Mouse (Mus musculus) brain, adult 2 months (tissue): ENCODE data around the gene Galnt12.

Experiments
- DNase-seq: peaks from one replicate; pipeline ENCODE4 v3.0.0; 2011; ENCODE audit warnings: low read depth, low spot score

The Galnt12 gene

GRCm38 (mm10) chr4:47093647-47094046 is 1.9 kb downstream of the Galnt12 start:
- no peak for DNase-seq

- no peak for DNase-seq
These were observed 11.9 kb downstream of the Galnt12 start for GRCm38 (mm10) chr4:47103561-47103960.

- DNase-seq: peak; percentile 16
These were observed 20.2 kb downstream of the Galnt12 start for GRCm38 (mm10) chr4:47111885-47112284.

GRCm38 (mm10) chr4:47112560-47112959 is 20.9 kb downstream of the Galnt12 start:
- peak; percentile 67 for DNase-seq

GRCm38 (mm10) chr4:47122051-47122706 is 30.5 kb downstream of the Galnt12 start:
- peak; percentile 76 for DNase-seq

- peak; percentile 71 for DNase-seq
These were observed 32.5 kb downstream of the Galnt12 start for GRCm38 (mm10) chr4:47124140-47124711.

- peak; percentile 45 for DNase-seq
These were observed 36.8 kb downstream of the Galnt12 start for GRCm38 (mm10) chr4:47128515-47128914.

- DNase-seq: no peak
These were observed 37.9 kb downstream of the Galnt12 start for GRCm38 (mm10) chr4:47129572-47129971.

GRCm38 (mm10) chr4:47130111-47131050 is 38.7 kb downstream of the Galnt12 start:
- DNase-seq: no peak

- no peak for DNase-seq
These were observed 40.2 kb downstream of the Galnt12 start for GRCm38 (mm10) chr4:47131931-47132330.

GRCm38 (mm10) chr4:47132413-47132812 is 40.7 kb downstream of the Galnt12 start:
- DNase-seq: peak; percentile 35

- peak; percentile 56 for DNase-seq
These were observed 45.0 kb downstream of the Galnt12 start for GRCm38 (mm10) chr4:47136699-47137101.

- no peak for DNase-seq
These were observed 45.8 kb downstream of the Galnt12 start for GRCm38 (mm10) chr4:47137479-47137878.

GRCm38 (mm10) chr4:47138411-47138810 is 46.7 kb downstream of the Galnt12 start:
- DNase-seq: no peak

- no peak for DNase-seq
These were observed 47.5 kb downstream of the Galnt12 start for GRCm38 (mm10) chr4:47138967-47139777.

GRCm38 (mm10) chr4:47140301-47140700 is 48.6 kb downstream of the Galnt12 start:
- no peak for DNase-seq

GRCm38 (mm10) chr4:47141444-47142154 is 49.9 kb downstream of the Galnt12 start:
- no peak for DNase-seq

- no peak for DNase-seq
These were observed 52.1 kb downstream of the Galnt12 start for GRCm38 (mm10) chr4:47143849-47144248.

GRCm38 (mm10) chr4:47145341-47145740 is 53.6 kb downstream of the Galnt12 start:
- DNase-seq: no peak

- DNase-seq: no peak
These were observed 54.9 kb downstream of the Galnt12 start for GRCm38 (mm10) chr4:47146561-47146960.

- DNase-seq: no peak
These were observed 58.3 kb downstream of the Galnt12 start for GRCm38 (mm10) chr4:47149963-47150362.
